Mouse (Mus musculus): Measurements from ENCODE around the gene Epas1.
A peak's percentile ranks its signal among the peaks of the same experiment; 100 is the strongest.

Epas1 gene

DNA sequence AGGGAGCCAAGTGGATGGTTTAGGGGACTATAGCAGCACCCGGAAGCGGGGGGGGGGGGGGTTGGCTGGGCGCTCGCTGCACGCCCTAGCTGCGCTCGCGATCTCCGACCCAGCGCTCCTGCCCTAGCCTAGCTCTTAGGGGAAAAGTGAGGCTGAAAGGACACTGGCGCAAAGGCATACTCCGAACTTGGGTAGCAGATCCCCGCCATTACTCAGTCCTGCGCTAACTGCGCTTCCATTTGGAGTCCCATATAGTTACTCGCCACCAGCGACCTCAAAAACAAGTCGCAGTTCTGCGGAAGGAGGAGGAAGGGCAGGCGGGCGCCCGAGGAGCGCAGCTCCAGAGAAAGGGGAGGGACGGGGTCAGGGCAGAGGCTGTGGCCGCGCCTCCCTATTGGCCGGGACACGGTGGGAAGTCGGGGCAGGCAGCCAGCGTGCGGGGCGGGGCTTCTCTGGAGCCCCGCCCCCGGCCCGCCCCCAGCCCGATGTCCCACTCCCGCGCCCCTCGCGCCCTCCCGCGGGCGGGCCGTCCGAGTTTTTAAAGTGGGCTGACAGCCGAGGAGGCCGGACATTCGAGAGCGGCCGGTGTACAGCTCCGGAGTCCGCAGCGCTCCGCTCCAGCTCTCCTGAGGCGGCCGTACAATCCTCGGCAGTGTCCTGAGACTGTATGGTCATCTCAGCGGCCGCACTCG is at the start of gene Epas1:
TSS of gene Epas1 (plus strand) at position 571 of the 692 bp plus-strand sequence.
- DNase-seq (ENCODE audit: low read depth): no peak

DNA sequence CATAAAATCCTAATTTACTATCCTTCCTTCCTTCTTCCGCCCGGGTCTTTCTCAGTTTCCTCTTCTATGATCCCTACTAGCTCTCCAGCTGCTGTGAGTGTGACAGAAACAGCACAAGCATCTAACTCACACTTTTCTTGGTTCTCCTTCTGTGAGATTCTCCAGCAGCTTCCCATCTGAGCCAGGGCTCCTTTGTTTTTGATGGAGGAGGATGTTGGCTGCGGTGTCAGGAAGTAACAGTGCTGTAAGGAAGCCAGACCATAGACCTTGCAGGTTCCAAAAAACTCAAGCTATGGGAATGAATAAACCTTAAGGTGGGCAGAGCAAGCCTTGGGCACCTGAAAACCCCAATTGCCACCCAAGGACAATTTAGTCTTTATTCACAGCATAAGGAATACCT is 48.3 kb upstream of the Epas1 start:
- DNase-seq (ENCODE audit: low read depth): no peak

DNA sequence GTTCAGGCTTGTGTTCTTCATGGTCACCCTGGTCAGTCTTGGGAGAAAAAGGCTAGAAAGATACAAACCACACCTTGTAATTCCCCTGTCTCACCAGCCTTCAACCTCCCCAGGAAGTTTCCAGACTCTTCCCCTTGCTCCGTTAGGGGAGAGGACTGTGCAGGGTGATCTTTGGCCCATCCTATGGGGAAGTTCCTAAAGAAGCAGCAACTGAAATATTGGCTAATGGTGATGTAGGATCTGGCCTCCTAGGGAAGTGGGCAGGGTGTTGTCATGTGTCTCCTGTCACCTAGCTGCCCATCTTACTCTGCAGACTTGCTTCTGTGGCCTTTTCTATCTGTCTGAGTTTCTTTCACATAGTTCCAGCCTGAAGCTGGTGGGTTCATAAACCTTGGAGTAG is 47.0 kb upstream of the Epas1 start:
- no peak for DNase-seq (ENCODE audit: low read depth)

DNA sequence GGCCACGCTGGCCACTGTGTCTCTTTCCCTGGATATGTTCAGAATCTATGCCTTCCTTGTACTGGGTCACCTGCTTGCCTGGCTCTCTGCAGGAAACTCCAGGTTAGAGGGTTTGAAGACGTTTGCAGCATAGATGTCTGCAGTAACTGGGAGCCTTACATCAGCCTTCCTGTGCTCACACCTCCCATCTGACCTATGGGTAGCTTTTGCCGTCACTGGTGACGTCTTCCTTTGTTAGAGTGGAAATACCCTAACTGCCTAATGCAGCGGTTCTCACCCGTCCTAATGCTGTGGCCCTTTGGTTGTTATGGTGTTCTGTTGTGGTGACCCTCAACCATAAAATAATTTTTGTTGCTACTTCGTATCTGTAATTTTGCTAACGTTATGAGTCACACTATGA is 43.7 kb upstream of the Epas1 start:
- DNase-seq (ENCODE audit: low read depth): no peak

DNA sequence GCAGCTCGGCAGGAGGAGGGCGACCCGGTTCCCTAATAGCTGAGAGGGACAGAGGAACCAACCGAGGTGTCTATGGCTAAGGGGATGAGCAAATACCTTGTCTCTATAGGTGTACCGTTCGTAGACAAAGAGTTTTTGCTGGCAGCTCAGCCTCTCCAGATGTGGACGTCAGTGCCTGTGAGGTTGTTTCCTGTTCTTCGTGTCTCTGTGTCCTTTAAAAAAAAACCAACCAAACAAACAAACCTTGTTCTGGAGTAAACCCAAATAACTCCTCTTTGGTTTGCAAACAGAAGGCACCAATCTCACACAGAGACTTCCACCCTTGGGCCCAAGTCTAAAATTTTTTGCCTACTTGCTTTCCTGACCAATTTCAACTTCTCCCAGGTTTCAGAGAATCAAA is 43.1 kb upstream of the Epas1 start:
- DNase-seq (ENCODE audit: low read depth): no peak

DNA sequence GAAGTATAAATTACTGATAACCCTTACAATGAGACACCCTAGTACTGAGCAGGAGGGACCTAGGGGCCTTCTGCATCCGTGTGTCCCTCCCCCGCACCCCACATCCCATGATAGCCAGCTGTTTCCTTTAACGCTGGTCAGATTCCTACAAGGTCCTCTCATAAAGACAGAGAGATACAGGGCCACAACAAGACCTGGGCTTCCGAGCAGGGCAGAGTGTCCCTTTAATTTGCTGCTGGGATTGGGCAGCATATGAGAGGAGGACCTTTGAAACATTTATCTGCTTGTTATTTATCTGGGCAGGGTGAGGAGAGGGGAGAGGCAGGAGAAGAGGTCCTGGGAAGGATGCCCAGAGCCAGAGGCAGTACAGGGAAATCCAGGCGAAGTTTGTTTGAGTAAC is 41.6 kb upstream of the Epas1 start:
- DNase-seq (ENCODE audit: low read depth): no peak

DNA sequence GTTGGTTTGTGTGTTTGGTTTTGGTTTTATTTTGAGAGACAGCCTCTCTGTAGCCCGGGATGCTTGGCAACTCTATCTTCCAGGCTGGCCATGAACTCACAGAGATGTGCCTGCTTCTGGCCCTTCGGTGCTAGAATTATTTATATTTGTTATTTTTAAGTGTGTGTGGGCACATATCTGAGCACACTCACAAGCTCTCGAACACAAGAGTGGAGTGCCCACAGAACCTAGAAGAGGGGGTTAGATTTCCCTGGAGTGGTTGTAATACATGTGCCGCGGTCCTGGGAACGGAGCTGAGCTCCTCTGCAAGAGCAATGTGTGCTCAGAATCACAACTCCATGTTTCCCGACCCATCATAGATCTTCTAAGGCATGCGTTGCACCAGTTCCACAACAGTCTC is 40.9 kb upstream of the Epas1 start:
- no peak for DNase-seq (ENCODE audit: low read depth)

DNA sequence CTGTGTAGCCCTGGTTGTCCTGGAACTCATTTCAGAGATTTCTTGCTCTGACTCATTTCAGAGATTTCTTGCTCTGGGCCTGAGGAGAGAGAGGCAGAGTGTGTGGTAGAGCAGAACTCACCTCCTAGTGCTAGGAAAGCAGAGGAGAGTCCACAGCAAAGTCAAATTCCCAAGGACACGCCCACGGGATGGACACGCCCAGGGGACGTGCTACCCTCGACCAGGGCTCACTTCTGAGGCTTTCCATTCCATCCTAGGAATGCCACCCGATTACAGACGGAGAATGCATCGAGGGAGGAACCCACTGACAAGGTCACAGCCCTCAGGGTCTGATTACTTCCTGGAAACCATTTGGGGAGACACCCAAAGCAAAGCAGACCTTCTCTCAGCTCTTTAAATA is 39.9 kb upstream of the Epas1 start:
- DNase-seq (ENCODE audit: low read depth): no peak

DNA sequence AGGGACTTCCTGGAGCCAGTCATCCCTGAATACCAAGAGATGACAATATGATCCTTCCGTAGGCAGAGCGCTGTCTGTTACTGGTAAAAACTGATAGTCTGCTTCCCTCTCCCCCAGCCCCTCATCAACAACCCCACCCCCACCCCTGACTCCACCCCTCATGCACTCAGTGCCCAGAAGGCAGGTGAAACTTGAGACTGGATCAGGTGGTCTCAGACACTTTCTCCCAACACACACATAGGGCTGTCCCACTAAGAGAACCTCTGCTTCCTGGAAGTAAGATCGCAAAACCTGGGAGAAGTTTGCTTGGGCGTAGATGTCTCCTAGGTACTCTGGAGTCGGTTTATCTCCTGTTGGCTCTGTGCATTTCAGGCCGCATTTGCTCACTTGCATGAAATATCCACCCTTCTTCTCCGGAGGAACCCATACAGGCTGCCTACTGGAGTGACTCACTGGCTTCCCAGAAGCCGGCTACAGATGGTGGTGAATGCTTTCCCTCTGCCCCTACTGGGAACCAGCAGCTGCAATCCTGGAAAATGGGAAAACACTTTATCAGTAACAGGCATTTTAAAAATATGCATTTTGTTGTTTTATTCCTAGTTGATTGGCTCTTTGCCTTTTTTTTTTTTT is 28.6 kb upstream of the Epas1 start:
- no peak for DNase-seq (ENCODE audit: low read depth)

DNA sequence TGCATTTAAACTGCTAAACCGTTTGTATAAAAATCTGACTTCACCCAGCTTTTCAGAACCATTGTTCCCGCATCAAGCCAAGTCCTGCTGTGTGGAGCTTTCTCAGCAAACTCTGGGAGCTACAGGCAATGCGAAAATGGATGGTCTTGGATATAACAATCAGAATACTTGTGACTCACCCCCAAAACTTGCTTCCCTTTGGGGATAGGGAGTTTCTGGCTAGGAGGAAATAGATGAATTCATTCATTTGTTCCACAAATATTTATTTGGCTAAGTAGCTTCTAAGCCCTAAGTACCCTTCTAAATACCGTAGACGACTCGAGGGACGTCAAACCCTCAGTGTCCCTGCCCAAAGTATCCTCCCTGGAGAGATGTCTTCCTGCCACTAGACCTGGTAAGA is 27.0 kb upstream of the Epas1 start:
- no peak for DNase-seq (ENCODE audit: low read depth)

DNA sequence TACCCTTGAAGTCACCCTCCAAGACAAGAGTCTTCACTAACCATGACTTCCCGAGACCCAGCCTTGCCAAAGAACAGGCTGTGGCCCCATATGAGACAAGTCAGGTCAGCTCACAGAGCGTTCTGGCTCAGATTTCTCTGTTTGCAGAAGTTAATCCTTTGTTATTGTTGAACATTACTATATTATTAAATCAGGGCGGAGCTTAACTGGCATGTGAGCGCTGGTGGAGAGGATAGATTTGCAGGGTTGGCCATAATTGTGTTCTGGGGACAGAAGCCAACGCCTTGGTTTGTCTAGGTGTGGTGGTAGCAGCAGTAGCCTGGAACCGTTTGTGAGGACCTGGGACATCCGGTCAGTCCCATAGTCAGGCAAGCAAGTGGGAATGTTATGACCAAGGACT is 26.5 kb upstream of the Epas1 start:
- DNase-seq (ENCODE audit: low read depth): no peak

DNA sequence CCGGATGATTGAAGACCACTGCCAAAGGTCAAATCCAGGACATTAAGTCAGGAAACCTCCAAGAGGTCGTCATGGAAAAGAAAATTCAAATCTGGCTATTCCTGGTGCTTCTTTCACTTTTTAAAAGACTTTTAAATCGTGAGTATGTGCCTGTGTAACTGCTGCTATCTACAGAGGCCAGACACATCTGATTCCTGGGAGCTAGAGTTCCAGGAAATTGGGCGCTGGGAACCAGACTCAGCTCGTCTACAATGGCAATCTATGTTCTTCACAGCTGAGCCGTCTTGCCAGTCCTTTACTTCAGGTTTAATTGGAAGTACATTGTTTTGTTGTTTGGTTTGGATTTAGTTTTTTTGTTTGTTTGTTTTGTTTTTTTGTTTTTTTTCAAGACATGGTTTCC is 22.2 kb upstream of the Epas1 start:
- DNase-seq (ENCODE audit: low read depth): peak; percentile 59

DNA sequence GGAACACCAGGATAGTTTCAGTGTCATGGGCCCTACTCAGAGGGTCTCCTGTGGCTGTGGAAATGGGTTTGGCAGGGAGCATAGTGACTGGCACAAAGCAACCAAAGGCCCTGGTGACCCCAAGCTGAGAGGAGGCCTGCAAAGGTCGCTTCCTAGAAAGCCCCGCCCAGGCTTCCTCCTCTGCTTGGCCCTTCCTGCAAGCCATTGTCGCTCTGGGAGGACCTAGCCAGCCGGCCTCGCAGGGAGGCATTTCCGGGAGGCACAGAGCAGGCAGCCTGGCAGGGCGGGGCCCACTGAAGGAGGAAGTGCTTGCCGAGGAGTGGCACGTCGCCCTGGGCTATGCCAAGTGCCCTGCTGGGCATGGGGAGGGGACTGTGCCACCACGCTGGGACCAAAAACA is 21.5 kb upstream of the Epas1 start:
- DNase-seq (ENCODE audit: low read depth): peak; percentile 34

DNA sequence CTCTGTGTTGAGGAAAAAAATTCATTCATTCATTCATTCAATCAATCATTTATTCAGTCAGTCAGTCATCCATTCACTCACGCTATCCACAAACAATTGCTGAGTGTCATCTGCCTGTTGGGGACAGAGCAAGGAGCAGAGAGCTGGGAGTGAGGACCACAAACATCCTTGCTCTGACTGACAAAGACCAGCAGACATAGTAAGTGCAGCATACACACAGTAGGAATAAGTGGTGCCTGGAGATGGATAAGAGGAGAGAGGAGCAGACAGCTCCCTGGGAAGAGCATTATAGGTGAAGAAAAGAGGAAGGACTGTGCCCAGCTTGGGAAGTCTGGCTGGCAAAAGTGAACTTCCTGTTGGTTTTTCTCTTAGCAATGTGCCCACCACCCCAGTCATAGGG is 21.0 kb upstream of the Epas1 start:
- no peak for DNase-seq (ENCODE audit: low read depth)

DNA sequence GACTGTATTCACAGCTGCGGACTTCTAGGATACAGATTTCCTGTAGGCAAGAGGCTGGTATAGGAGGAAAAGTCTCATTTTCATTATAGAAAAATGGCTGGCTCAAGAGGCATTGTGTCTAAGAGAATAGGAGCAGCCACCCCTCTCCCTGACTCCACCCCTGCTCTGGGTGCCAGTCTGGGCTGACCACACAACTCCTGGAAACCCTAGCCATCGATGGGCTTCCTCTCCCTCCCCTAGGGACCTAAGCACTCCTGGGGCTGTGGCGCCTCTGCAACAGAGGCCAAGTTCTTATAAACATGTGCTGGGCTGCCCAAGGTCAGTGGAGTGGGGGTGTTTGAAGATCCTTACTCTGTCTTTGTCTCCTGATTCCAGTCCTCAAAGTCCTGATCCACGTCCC is 19.9 kb upstream of the Epas1 start:
- DNase-seq (ENCODE audit: low read depth): no peak

DNA sequence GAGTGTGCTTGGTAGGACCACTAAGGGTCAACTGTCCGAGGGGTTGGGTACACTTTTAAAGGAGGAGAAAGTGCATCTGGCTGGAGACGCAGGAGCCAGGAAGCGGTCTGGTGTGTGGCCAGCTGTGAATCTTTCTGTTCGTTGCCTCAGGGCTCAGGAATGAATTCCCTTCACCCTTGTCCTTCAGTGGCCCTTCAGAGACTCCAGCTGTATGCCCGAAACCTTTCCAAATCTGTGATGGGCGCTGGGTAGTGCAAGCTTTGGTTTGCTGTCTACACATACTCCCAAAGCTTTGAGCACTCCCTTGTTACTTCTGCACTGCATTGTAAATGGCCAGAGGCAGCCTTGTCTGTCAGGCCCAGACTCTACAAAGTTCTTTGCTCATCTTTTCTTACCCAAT is 15.0 kb upstream of the Epas1 start:
- DNase-seq (ENCODE audit: low read depth): no peak

DNA sequence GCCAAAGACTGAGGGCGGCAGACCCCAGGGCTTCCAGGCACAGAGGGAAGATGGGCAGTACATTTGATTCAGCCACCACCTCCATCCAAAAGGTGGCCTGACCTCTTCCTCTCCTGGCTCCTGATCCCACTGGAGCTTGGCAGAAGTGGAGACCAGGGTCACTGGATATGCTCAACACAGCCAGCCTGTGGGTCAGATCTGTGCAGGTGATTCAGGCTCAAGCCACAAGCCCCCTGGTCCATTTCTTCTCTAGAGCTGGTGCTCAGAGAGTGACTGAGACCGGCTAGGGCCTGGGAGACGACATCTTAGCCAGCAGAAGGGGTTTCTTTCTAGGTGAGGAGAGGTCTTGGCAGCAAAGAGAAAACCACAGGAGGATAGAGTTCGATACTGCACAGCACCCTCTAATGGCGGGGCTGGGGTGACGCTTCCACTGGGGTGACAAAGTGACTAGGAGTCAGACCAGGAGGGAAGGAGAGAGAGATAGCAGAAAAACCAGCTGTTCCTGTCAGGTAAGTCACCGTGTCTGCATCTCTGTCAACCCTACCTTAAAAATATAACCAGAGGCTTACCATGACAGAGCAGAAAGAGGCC is 10.1 kb upstream of the Epas1 start:
- no peak for DNase-seq (ENCODE audit: low read depth)

DNA sequence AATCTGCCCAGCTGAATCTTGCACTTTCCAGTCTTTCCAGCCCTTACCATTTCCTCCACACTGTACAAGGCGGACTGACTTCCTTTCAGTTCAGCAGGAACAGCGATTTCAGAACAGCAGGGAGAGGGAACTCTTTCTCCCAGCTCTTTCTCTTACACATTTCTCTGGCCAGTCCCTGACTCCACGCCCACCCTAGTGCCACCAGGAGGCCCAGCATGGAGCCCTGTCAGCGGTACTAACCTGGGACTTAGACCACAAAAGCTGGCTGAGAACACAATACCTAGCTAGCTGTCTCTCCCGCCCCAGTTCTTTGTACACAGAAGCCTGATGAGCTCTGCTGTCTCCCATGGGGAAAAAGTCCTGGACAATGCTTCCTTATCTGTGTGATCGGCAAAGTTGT is 8.6 kb upstream of the Epas1 start:
- no peak for DNase-seq (ENCODE audit: low read depth)

DNA sequence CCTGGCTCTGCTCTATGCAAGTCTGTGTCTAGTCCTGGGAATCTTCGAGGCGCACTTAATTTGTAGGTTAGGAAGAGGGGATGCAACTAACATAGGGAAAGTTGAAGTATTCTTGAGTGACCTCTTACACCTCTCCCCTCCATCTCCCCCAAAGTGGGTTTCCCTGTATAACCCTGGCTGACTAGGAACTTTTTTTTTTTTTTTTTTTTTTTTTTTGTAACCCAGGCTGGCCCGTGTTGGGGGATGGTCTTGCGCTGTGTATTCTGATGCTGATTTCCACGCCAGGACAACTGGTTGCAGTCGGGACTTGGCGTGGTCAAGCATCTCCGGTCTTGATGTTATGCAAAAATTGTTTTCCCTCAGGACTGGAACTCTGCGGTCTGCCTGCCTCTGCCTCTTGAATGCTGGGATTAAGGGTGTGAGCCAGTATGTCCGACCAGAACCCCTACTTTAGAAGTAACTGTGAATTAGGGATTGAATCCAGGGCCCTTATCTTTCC is 2.1 kb upstream of the Epas1 start:
- DNase-seq (ENCODE audit: low read depth): no peak

DNA sequence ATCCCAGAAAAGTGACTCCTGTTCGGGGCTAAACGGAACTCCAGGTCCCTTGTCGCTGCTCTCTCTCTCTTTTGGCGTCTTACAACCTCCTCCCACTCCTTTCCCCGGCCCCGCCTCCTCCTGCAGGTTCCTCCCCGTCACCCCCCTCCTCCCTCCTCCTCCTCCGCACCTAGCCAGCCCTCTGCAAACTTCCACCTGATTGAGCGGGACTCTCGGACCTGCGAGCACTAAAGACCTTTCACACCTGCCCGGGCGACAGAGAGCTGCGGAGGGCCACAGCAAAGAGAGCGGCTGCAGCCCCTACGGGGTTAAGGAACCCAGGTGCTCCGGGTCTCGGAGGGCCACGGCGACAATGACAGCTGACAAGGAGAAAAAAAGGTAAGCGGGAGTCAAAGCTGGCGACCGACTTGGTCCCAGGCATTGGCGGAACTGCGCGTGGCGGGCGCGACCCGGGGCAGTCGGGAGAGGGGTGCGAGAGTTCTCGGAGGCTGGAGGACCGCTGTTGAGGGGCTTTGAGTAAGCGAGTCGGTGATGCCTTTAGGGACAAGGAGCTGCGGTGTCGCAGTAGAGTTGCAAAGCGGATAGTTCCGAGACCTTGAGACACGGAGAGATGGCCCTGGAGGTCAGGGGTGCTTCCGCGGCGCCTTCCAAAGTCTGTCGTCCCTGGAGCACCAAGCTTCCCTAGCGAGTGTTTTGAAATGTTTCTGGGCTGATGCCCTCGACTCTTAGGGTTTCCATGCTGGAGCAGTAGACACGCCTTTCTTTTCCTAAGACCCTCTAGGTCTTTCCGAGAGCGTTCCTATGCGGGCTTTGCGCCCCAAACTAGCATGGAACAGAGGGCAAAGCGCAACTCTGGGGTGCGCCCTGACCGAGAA is 668 bp downstream of the Epas1 start:
- no peak for DNase-seq (ENCODE audit: low read depth)

DNA sequence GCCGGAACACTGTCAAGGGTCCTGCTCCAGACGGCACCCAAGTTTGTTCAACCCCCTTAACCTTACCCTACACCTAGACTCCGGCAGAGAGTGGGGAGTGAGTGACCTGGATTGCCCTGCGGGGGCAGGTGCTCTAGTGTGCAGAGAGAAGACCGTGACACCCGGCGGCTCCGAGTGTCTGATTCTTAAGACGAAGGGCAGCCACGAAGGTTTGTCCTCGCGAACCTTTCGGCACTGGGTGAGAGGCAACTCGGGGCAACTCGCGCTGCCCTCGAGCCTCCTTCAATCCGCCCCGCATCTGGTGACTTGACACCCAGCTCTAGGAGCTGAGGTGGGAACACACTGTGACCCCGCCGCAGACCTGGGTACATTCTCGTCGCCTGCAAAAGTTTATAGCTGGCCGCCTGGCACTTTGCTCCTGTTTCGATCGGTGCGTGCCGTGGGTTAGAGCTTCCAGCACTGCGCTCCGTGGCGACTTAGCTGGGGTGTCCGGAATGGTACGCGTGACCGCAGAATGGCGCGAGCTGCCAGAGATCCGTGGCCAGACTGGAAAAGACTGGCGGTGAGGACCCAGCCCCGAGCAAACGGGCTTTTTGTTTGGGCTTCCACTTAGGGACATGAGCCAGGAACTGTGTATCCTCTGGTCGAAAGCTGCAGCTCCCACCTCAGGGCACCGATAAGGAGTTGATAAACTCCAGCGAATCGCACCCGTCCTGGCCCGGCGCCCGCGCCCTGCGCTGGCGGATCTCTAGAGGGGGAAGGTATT is 1.5 kb downstream of the Epas1 start:
- no peak for DNase-seq (ENCODE audit: low read depth)
